Mouse (Mus musculus) adrenal gland, adult 2 months (tissue): ENCODE data around the gene Mid1. TPM values are rescaled to one million over a fixed set of nuclear protein-coding genes. Genes with fewer than 3 reads are reported as not detected.
"Not testable (repeated sequence)": the region's sequence is repeated elsewhere in the genome, so short reads cannot be mapped to it uniquely, and the experiment has no call there.

Experiments used
- DNase-seq: peaks from one replicate; pipeline ENCODE4 v3.0.0; 2021
- polyA plus RNA-seq: library from polyadenylated mRNA; depleted of rRNA; stranded (reverse); fragments of >200 nt; gene quantifications from 2 replicates; pipeline ENCODE4 v1.2.3, GENCODE M21; 2012; rRNA removed
- total RNA-seq, 2 experiments: library from RNA; stranded (reverse); gene quantifications; 2 replicates each; pipeline ENCODE4 v1.2.3; 2021

Mid1 gene
- total and polyA plus RNA-seq, 3 experiments, result 10.9 to 19.2 (median 15.0) TPM

- DNase-seq, result peak; percentile 61
These were observed 332.6 kb downstream of the Mid1 start for GRCm38 (mm10) chrX:170017333-170018245.

- peak; percentile 67 for DNase-seq
These were observed 333.7 kb downstream of the Mid1 start for GRCm38 (mm10) chrX:170018571-170019218.

- DNase-seq, result not testable (repeated sequence)
These were observed 334.4 kb downstream of the Mid1 start for GRCm38 (mm10) chrX:170019219-170019953.

- peak; percentile 93 for DNase-seq
These were observed 335.1 kb downstream of the Mid1 start for GRCm38 (mm10) chrX:170019954-170020689.

DNA sequence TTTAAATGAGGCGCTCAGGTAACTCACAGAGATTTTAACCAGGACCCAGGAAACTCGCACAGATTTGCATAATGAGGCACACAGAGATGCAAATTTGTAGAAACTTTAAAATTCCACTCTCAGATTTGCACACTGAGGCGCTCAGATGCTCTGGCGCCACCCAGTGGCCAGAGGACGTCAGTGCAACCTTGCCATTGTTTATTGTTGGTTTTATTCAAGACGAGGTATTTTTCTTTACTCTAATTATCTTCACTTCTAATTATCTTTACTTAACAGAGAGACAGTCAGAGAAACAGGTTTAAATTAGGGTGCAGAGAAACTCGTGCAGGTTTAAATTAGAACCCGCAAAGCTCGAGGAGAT, 335.7 kb downstream of the Mid1 start:
- DNase-seq, result peak; percentile 63

DNA sequence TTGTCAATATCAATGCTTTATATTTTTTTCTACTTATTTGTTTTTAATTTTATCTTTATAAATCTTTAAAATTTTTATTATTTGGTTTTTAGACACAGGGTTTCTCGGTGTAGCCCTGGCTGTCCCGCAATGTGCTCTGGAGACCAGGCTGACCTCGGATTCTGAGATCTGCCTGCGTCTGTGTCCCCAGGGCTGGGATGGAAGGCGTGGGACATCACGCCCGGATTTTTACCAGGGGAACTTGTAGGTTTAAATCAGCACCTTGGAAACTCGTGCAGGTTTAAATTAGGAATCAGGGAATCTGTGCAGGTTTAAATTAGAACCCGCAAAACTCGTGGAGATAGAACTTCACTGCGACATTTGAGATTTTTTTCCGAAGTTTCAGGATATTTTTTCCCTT, 336.2 kb downstream of the Mid1 start:
- not testable (repeated sequence) for DNase-seq

GRCm38 (mm10) chrX:170021750-170022461, 336.9 kb downstream of the Mid1 start:
- DNase-seq, result peak; percentile 62

Other genes with a start within 250 kb of the Mid1 start
- gene 4933400A11Rik, start 94.4 kb downstream of the Mid1 start, total RNA-seq, result not detected
- gene 4933400A11Rik, start 94.4 kb downstream of the Mid1 start, polyA plus RNA-seq, result not detected in 2 replicates